Mouse (Mus musculus): ENCODE measurements around the gene Tnfrsf19.

Tnfrsf19 gene

DNA sequence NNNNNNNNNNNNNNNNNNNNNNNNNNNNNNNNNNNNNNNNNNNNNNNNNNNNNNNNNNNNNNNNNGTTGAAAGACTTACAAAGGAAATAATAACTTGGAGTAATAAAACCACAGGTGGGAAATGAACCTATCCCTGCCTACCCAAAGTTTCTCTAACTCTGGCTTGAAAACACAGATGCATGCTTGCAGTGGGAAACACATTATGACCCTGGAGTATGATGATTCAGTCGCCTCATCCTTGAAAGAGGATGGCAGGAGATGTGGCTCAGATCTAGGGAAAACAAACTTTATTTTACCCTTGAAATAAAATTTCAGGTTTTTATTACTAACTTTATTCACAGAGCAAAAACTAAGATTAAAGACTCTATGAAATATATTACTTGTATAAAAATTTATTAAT, 26.4 kb downstream of the Tnfrsf19 start:
- DNase-seq = no peak

DNA sequence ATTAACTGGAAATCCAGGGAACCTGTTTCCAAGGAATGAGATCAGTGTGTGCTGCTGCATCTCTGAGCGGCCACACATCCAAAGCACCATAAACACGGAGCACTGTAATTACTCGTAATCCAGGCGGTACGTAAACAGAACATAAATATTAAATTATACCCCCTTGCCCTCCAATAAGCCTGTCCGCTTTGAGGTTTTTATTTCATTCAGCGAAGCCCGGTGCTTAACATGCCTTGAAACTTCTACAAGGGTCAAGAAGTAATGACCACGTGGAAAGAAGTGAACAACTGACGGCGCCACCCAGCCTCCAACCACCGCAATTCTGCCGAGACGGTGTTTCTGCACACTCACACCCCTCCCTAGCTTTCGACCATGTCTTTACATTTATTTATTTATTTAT, 31.7 kb downstream of the Tnfrsf19 start:
- DNase-seq = no peak

DNA sequence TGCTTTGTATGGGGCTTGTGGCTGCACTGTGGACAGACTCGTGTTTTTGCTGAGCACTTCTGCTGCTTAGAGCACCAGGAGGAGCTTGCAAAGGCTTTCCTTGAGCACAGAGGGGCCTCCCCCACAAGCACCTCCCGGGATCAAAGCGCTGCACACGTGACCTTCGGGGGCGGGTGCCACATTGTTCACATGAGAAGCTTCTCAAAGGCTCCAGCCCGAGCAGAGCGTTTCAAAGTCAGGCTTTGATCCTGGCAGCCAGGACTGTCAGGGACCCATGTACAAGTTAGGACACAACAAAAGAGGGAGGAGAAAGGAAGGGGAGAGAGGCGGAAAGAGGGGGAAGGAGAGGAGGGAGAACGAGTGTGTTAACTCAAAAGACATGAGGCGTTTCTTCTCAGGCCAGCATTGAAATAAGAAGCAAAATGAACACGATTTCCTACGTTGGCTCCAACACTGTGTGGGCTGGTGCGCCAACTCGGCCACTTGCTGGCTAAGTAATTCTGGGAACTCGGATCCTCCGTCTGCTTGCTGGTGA, 33.8 kb downstream of the Tnfrsf19 start:
- peak; percentile 94 for DNase-seq

DNA sequence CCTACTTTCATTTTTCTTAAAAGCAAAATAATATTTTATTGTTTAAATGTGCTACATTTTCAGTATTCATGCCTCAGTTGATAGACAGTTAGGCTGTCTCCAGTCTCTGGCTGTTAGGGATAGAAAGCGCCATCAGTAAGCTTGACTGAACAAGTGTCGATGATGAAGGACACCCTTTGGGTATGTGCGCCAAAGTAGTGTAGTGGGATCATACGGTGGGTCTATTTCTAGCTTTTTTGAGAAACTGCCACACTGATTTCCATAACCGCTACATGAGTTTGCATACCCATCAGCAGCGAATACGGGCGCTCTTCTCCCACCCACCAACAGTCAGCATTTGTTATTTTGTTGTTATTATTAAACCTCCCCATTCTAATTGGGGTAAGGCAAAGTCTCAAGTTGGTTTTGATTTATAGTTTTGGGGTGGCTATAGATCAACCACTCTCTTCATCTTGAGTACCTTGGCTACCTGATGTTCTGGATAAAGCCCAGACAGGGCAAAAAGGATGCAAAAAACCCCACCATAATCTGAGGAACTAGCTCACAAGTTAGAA, 34.6 kb downstream of the Tnfrsf19 start:
- DNase-seq = no peak

DNA sequence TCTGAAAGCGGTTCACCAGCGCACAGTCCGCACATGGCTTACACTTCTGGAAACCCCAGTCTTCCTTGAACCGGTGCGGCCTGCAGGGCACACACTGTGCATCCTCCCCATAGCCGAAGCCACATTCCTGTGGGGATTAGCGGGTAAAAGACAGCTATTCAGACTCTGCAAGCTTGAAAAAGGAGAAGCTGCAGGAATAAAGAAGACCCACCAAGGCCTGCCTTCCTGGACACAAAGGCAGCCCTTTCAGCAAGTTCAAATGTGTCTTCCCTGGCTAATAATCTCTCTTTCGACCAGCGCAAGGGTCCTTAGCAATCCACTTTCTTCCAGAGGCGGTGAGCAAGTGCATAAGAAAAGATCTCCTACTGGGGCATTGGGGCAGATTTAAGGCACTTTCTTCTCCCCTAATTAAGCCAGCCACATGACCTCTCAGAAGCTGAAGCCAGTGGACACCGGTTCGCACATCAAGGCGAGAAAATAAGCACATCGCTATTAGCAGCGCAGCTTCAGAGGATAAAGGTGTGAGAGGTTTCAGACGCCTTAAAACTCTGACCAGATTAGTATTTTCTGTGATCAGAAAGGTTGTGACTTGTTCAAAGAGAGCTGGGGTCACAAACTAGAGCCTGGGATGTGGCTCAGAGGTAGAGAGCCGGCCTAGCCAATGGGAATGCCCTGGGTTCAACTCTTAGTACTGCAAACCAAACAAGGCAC, 41.0 kb downstream of the Tnfrsf19 start:
- peak; percentile 62 for DNase-seq

DNA sequence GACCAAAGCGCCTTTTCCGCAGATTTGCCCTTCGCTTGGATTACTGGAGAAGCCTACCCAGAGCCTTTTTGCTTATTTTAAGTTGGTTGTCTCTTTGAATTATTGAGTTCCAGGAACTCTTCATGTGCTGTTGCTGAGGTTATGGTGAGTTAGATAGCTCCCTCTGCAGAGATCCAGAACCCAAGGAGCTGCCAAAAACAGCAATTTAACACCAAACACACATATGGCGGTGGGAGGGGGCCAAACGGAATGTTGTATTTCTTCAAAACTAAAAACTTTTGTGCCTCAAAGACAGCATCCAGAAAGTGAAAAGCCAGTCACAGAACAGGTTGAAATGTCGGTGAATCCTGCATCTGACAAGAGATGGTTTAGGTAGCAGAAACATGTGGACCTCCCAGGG, 42.6 kb downstream of the Tnfrsf19 start:
- DNase-seq = no peak

DNA sequence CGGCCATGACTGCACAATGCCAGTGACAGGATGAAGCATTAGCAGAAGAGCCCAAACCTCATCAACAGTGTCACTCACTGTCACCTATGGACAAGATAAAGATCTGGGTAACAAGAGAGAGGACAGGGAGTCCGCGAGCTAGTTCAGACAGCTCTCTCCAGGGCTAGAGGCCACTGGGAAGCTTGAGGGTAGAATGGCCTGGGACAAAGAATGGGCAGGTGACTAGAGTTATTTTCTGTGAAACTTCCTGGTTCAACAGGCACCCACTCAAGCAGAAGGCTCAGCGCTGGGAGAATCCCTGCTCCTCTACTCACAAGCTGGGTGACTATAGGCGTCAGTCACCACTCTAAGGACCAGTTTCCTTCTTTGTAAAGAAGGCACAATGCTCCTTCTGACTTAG, 46.2 kb downstream of the Tnfrsf19 start:
- DNase-seq = no peak

DNA sequence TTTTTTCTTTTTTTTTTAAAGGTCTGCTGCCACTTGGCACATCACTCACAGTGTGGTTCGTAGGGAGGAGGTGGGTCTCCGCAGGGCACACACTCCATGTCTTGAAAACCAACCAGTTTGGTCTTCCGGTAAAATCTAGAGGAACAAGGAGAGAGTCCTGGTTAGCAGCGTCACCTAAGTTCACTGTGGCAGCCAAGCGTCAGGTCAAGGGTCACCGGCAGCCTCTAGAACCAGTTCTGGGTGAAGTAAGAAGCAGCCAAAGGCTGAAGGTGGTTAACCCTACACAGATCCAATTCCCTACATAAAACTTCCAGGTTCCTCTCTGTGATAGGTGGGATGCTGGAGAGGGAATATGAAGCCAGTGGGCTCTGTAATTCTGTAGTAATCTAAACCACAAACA, 49.7 kb downstream of the Tnfrsf19 start:
- no peak for DNase-seq

DNA sequence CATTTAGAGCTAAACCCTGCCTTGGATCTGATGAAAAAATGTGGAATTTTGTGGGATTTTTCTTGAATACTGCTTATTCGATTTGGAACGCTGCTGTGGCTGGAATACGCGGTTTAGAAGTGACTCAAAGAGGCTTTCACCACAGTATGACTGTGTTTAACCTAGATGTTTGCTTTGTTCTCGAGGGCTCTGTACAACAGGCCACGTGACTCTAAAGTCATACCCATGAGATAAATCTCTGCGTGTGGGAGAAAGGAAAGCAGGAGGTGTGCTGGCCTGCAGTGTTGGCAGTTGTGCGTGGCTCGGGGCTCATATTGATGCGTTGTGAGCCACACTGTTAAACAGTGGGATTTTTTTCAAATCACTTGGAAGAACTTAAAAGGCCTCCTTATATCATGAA, 52.8 kb downstream of the Tnfrsf19 start:
- DNase-seq = no peak

DNA sequence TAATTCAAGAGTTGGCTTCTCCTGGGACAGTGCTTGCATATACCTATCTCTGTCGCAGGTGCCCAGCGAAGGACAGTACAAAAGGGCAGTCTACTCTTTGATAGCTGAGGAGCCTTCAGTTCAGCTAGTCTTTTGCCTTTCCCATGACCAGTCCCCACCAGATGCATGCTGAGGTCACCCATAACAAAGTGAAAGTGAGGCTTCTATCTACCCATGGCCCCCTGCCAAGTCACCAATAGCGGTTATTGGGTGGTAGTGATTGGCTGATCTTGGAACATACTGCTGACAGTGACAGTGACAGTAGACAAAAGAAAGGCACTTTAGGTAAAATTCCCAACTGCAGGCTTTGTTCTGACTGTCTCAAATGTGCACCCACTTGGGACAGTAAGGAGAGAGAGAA, 53.2 kb downstream of the Tnfrsf19 start:
- DNase-seq = no peak

DNA sequence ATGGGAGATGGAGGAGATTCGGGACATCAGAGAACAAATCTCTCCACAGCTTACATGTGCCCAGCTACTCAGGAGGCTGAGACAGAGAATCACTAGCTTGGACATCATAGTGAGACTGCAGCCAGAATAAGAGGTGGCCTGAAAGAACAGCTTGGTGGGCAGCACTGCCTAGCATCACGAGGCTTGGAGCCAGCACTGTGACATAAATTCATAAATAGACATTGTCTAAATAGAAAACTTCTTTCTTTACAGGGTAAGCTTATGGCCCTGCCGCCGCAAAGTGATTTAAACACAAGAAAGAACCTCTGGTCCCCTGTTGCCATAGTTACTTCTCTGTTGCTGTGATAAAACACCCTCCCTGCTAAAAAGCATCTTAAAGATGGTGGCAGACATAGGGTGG, 54.1 kb downstream of the Tnfrsf19 start:
- no peak for DNase-seq

DNA sequence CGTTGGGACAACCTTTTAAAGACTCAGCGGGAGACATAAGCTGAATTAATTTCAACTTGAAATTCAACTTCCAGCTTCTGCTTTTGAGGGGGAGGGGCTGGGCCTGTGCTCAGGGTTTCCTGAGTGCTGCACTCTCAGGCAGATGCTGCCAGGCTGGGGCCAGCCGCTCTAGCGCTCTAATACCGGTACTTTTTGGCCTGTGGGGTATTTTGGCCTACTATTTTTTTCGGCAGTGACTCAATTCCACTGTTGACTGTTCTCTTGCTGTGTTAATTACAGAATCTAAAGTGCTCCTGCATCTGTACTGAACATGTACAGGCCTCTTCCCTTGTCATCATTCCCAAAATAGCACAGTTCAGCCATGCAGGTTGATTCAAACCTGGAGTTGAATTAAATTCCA, 58.1 kb downstream of the Tnfrsf19 start:
- DNase-seq = peak; percentile 43

DNA sequence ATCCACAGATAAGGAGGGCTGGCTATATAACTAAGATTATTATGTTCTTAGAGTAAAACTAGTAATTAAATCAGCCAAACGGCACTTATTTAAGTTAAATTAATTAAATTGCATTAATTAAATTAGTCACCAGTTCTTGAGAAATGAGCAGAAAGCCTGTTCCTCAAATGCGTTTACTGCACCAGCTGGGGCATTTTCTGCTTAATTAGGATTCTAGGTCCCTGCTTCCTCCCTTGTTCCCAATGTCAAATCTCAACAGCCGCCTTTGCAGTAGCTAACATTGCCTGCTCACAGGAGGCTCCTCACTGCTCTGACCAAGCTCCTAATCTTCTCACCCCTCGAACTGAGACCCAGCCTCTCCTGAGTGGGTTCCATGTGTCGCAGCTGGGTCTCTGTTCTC, 59.4 kb downstream of the Tnfrsf19 start:
- no peak for DNase-seq

DNA sequence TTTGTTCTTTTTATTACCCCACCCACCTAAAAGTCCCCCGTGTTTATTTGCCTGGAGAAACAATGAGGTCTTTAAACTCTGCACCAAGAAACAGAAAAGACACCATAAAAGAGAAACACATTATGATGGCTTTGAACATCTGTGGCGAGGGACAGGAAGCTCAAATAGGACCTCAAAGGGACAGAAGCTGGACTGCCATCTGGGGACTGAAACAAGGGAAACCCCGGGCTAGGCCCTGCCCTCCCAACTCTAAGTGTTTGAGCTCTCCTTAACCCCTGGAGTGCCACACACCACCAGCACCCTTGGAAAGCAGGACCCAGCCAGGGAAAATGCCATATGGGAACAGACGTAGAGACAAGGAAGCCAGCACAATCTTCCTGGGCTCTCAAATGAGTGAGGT, 61.2 kb downstream of the Tnfrsf19 start:
- DNase-seq = peak; percentile 49

DNA sequence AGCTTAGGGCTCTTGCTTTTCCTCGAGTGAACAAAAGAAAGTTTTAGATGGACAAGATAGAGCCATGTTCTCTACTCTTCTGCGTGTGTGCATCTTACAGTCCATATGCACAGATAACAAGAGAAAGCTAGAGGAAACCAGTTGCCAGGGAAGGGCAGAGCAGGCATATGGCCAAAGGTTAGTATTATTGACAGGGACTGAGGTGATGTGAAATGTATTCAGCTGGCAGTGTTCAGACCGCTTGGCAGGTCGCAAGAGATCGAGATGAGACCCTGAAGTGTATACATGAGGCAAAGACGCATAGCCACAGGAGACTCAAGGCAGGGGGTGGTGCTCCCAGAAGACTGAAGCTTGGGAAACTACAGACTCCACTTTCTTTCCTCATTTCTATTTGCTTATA, 62.0 kb downstream of the Tnfrsf19 start:
- no peak for DNase-seq

DNA sequence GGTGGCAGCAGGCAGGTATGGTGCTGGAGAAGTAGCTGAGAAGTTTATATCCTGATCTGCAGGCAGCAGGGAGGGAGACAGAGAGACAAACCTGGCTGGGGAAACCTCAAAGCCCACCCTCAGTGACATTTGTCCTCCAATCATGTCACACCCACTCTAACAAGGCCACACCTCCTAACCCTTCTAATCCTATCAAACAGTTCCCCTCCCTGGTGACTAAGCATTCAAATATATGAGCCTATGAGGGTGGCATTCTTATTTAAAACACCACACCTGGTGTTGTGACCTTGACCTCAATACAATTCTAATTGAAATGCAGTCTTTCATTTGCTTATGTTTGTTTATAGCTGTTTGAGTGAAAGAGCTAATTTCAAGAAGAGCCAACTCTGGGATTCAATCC, 64.2 kb downstream of the Tnfrsf19 start:
- DNase-seq = no peak

DNA sequence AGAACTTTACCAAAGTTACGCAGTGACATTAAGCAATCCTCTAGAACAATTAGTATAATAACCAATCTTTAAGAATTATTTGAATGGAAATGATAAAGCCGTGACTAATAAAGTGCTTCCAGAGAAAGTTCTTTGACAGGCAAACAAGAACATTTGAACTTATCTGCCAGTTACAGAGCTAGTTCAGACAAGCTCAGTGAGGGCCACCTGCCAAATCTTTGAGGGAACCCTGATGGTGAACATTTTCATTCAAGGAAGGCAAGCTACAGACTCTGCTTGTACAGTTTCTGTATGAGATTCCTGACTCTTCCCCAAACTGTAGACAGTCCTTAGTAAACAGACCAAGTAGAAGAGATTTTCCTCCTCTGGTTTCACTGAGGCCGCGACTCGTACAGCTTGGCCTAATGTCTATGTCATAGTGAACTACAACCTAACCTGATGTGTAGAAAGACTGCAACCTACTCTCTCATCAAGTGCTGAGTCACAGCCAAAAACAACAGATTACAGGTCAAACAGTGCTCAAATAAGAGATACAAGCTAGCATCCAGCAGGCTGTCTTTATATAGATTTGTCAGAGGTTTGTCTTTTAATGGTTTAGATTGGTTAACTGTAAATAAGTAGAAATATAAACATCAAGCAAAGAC, 65.9 kb downstream of the Tnfrsf19 start:
- no peak for DNase-seq

DNA sequence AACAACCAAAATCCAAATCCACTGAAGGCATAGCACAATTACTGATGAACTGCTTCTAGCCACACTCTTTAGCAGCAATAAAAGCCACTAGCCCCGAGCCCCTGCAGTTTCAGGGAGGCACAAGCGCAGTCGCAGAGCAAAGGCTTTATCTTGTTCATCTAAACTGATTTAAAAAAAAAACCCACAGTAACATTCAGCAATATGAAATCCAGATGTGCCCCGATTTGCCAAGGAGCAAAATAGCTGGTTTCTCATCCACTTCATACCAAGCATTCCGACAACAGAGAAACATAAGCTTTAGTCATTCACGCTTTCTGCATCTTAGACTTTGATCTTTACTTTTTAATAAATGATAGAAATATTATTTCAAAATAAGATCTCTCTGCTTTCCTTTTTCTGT, 68.2 kb downstream of the Tnfrsf19 start:
- DNase-seq = peak; percentile 73

DNA sequence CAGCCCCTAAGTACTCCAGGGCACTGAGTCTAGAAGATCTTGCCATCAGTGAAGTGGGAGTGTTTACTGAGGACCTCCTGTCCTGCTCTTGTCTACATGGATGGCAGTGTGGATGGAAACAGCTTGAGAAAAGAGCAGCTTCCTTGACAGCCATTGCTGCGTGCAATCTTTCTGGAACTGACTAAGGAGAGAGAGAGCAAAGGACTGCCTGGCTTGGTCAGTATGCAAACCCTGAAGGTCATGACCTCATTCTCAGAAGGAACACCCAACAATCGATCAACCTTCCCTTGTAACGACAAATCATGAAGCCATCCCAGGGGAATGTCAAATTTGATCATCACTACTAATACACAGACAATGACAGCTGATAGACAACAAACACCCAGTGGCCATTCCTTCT, 70.1 kb downstream of the Tnfrsf19 start:
- no peak for DNase-seq

DNA sequence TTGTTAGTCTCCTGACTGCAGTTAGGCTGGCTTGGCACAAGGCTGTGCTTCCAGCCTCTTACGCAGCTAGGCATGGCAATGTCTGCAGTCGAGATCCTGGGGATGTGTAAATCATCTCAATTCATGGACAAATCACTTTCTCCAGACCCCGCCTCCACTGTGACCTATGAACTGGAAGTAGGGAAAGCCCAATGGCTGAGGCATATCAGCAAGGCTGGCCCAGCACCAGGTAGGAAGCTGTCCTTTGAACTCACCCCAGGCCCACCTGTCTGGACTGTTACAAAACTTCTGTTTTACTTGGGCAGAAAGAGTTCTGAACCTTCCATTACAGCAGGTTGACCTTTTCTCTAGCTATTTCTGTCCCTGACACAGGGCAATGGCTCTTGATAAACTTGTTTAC, 70.6 kb downstream of the Tnfrsf19 start:
- no peak for DNase-seq

DNA sequence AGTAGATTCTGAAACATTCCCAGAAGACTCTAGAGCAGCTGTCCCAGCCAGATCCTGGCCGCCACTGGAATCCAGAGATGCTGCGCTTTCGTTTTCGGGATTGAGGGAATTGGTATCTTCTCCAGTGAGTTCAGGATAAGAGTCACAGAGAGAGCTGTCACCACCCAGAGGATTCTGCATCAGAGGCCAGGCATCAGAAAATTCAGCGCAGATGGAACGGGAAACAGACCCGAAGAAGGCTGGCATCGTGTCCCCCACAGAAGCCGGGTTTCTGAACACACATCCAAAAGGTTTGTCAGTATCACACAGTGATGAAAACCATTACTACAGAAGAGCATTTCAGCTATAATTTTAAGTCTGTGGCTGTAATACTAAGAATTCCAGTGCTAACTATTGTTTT, 75.3 kb downstream of the Tnfrsf19 start:
- no peak for DNase-seq

DNA sequence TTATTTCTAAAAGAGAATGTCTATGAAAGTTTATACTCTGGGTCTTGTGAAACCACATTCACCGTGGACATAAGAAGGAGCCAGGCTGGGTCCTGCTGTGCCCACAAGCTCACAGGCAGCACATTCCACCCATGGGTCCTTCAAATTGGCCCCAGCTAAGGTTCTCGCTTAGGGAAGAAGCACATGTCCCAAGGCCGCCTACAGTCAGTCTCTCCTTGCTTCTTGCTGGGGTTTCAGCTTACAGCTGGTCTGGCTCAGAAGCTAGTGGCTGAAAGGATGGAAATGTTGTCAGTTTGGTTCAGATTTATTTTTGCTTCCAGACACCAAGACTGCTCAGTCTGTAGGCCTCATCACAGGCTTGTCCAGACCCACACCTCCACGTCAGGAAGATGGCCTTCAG, 80.2 kb downstream of the Tnfrsf19 start:
- no peak for DNase-seq

DNA sequence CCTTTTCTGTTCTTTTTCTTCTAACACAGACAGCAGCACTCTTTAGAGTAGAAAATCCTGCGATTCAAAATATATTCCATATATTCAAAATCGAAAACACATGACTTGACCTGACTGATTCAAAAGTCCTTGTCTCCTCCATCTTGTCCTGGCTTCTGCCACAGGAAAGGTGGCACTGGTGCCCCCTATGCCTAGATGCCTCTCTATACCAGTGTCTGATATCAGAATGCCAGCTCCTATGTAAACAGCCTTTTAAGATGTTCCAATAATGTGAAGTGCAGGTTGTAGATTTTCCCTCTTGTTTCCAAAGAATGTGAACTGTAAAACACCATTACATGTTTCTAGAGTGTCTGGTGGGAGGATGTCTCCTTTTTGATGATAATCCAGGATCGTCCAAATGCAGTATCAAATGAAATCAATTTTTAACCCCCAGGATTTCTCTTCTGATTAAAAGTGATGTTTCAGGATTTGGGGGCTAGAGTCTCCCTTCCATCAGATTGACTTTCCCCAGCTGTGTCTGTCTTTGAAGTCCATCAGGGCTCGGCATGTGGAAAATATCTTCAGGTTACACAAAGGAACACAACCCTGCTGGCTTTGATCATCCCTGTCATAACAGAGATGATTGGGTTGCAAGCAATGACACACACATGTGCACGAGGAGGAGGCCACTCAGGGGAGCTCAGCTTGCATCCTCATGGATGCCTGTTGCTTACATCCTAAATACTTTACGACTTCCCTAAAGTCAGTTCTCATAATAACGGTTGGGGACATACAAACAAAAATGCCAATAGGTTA, 82.1 kb downstream of the Tnfrsf19 start:
- no peak for DNase-seq
